Mouse (Mus musculus): ENCODE results near the gene Gcc1.

- TF ChIP-seq CTCF (conservative IDR thresholded peaks at IDR 0.05; ENCODE audit: low read length): no peak
- TF ChIP-seq NANOG (IDR thresholded peaks at IDR 0.05; ENCODE audit: borderline replicate concordance, low read length): no peak
- TF ChIP-seq POU5F1 (IDR thresholded peaks at IDR 0.05; ENCODE audit: borderline replicate concordance, low read length): no peak
Measured at GRCm38 (mm10) chr6:28422651-28423290, 5.4 kb downstream of the Gcc1 start.

All from E14TG2a.4 (cell line).